ENCODE assay signal across 8 mouse cellular contexts in the genomic region with DNA sequence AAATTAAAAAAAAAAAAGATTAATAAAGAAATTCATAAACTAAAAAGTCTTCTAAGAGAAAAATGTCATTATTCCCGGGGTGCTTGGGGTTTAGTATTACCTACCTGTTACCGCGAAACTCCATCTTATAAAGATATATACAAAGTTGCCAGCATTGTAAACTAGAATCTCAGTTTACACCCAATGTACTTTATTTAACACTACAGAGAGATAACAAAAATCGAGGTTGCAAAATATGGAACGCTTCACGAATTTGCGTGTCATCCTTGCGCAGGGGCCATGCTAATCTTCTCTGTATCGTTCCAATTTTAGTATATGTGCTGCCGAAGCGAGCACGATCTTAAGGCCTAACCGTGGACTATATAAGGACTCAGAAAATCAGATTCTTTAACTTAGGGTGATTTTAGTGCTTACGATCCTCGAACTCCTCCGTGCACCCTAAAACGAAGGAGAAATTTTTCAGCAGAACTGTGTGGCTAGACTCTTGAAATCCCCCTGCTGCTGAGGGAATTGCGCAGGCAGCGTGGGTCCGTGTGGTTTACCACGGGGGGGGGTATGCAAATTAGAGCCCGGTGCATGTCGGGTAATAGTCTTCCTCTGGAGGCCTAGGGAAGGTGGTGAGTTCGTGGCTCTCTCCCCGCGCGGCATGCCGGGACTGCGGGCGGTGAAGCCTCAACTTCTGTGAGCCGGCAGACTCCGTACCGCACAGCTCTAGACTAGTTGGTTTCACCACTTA.
DNase-seq lines count a peak whose midpoint lies in the region; ATAC-seq lines count a peak whose summit lies in the region.

No protein-coding gene starts in this region.

- peak; percentile 94 to 99 for DNase-seq in adrenal gland, adult (ENCODE audit: inconsistent age in 2 of 2, low spot score in 1 of 2)
- peak; percentile 95 for DNase-seq in embryo, embryonic 10.5 days (ENCODE audit: low spot score)
- peak; percentile 89 for DNase-seq in gastrocnemius, postnatal 25 days
- DNase-seq in intestine, embryonic 14.5 days (ENCODE audit: low spot score), result peak; percentile 99
- DNase-seq in left cerebral cortex, postnatal 14 days (ENCODE audit: low spot score in 2 of 2), result peak; percentile 94 to 96
- peak; percentile 95 for DNase-seq in mesoderm, embryonic 11.5 days (ENCODE audit: low read depth, low spot score)
- peak; percentile 88 to 89 for DNase-seq in right cerebral cortex, postnatal 36 days (ENCODE audit: low spot score in 2 of 2)
- peak; percentile 93 for DNase-seq in yolk sac, embryonic 10.5 days (ENCODE audit: low spot score)

- peaks cover 5% of the 10 kb centered on the region; the same call in 1 of the 2 replicates for H3K4me1 ChIP-seq in intestine, embryonic 14.5 days (replicated peaks; ENCODE audit: control insufficient read depth, insufficient read depth, low read length)

- WGBS in intestine, embryonic 14.5 days, result under 1% methylated on average over 33 of the region's 33 CpGs

- H3K27ac ChIP-seq in intestine, embryonic 14.5 days (ENCODE audit: low read depth), result peak overlapping the region; percentile 88

- peak overlapping the region; percentile 90 for H3K9ac ChIP-seq in intestine, embryonic 14.5 days (ENCODE audit: low read length)

- peak overlapping the region; percentile 49 for H3K4me2 ChIP-seq in intestine, embryonic 14.5 days (ENCODE audit: low read length)

- no peaks in the 10 kb centered on the region for H3K36me3 ChIP-seq in intestine, embryonic 14.5 days (ENCODE audit: control insufficient read depth, insufficient read depth, low read length)

- no peaks in the 10 kb centered on the region for H3K27me3 ChIP-seq in intestine, embryonic 14.5 days (replicated peaks; ENCODE audit: control insufficient read depth, insufficient read depth, low read length)

- ATAC-seq in intestine, embryonic 14.5 days (replicated peaks; ENCODE audit: low FRiP score, low TSS enrichment, low read depth), result peak; percentile 83

- intact Hi-C loops in left cerebral cortex, postnatal 14 days (cut with DNase I), result no loop called here

- no peaks in the 10 kb centered on the region for H3K9me3 ChIP-seq in intestine, embryonic 14.5 days (ENCODE audit: control insufficient read depth, low read length)

- H3K4me3 ChIP-seq in intestine, embryonic 14.5 days (ENCODE audit: low read depth, low read length), result peak overlapping the region; percentile 52

Comparison
In these comparisons a context has a peak if more than half of its experiments do, and no peak if none do; other contexts are left out.
1. Peak in every context shown above with its lines: DNase-seq, ATAC-seq, H3K4me3 ChIP-seq and H3K27ac ChIP-seq.